Mouse (Mus musculus) limb, embryonic 13.5 days (tissue): ENCODE data around the gene Prim1. TPM values are rescaled to one million over a fixed set of nuclear protein-coding genes. Genes with fewer than 3 reads are reported as not detected.
"Not testable (repeated sequence)": the region's sequence is repeated elsewhere in the genome, so short reads cannot be mapped to it uniquely, and the experiment has no call there.

ENCODE experiments used
- ATAC-seq: fragments of 200-750 bp; cut with Nextera tagmentation; 2 replicates; pipeline ENCODE4 v1.8.0; 2017; ENCODE audit warnings: low read depth, moderate number of reproducible peaks, moderate TSS enrichment; ENCODE audit not compliant: low FRiP score
- H3K27ac ChIP-seq: fragments of 300-500 bp; sonication (generic); 2 replicates; pipeline ENCODE4 v1.5.1; 2015; ENCODE audit warnings: inconsistent platforms, mild to moderate bottlenecking, moderate library complexity
- H3K27me3 ChIP-seq: fragments of 300-500 bp; sonication (generic); 2 replicates; pipeline ENCODE4 v1.6.1; 2015; ENCODE audit warnings: mild to moderate bottlenecking, inconsistent platforms
- H3K36me3 ChIP-seq: fragments of 300-500 bp; sonication (generic); 2 replicates; pipeline ENCODE4 v1.6.1; 2015; ENCODE audit warnings: inconsistent platforms, mild to moderate bottlenecking, moderate library complexity
- H3K4me1 ChIP-seq: fragments of 300-500 bp; sonication (generic); 2 replicates; pipeline ENCODE4 v1.6.1; 2015; ENCODE audit warnings: inconsistent platforms
- H3K4me2 ChIP-seq: fragments of 300-500 bp; sonication (generic); replicated peaks from 2 replicates; pipeline ENCODE4 v1.6.1; 2015; ENCODE audit warnings: inconsistent platforms, mild to moderate bottlenecking, moderate library complexity
- H3K4me3 ChIP-seq: fragments of 300-500 bp; sonication (generic); 2 replicates; pipeline ENCODE4 v1.5.1; 2015; ENCODE audit warnings: moderate library complexity, mild to moderate bottlenecking, inconsistent platforms
- H3K9ac ChIP-seq: fragments of 300-500 bp; sonication (generic); 2 replicates; pipeline ENCODE4 v1.6.1; 2015; ENCODE audit warnings: mild to moderate bottlenecking, inconsistent platforms
- H3K9me3 ChIP-seq: fragments of 300-500 bp; sonication (generic); 2 replicates; pipeline ENCODE4 v1.6.1; 2016; ENCODE audit warnings: inconsistent platforms
- WGBS: fragments of 180-500 bp; shearing (Covaris S2); methylation state at CpG from one replicate; pipeline ENCODE4 v1.1.7; 2015; 5-methylcytosine and 5-hydroxymethylcytosine counted together
- polyA plus RNA-seq: library from polyadenylated mRNA; unstranded; fragments of >200 nt; fragmentation: Nextera tagmentation; extraction: Ambion mirVana; gene quantifications from 2 replicates; pipeline ENCODE4 v1.2.1, GENCODE M21; 2015

Gene Prim1
- polyA plus RNA-seq, 1 experiment from 2014 or later: 96.1 TPM

GRCm38 (mm10) chr10:128058601-128059151 lies 43.7 kb downstream of the Prim1 start, which contains the start of gene Ptges3:
Ptges3 (plus strand) TSS chr10:128058954.
- Histone ChIP-seq H3K9me3 (no peaks in the 10 kb centered on the region), H3K4me3 (peak within 1 kb of the TSS; percentile 98), H3K4me2 (peak within 1 kb of the TSS; percentile 84), H3K4me1 (peaks cover 22% of the 10 kb centered on the region), H3K36me3 (peaks cover 17% of the 10 kb centered on the region; the same call in 1 of the 2 replicates), H3K27ac (peak within 1 kb of the TSS; percentile 99), H3K27me3 (no peaks in the 10 kb centered on the region), H3K9ac (peak within 1 kb of the TSS; percentile 98)
- ATAC-seq: peak; percentile 95
- under 1% methylated on average over 70 of the region's 72 CpGs for WGBS

- under 1% methylated on average over 62 of the region's 62 CpGs for WGBS
- peak overlapping the region; percentile 99 for H3K27ac ChIP-seq
- H3K4me2 ChIP-seq: peak overlapping the region; percentile 84
- H3K4me3 ChIP-seq: peak overlapping the region; percentile 98
- H3K27me3 ChIP-seq: no peaks in the 10 kb centered on the region
- H3K4me1 ChIP-seq: peaks cover 22% of the 10 kb centered on the region
- H3K9ac ChIP-seq: peak overlapping the region; percentile 98
- peak; percentile 30 for ATAC-seq
- H3K9me3 ChIP-seq: no peaks in the 10 kb centered on the region
- peaks cover 22% of the 10 kb centered on the region for H3K36me3 ChIP-seq
Observed at GRCm38 (mm10) chr10:128059207-128059981, 44.4 kb downstream of the Prim1 start.

GRCm38 (mm10) chr10:128061109-128061508 lies 46.1 kb downstream of the Prim1 start:
- ATAC-seq: no peak
- Histone ChIP-seq H3K9ac (peak overlapping the region; percentile 98), H3K4me3 (peak overlapping the region; percentile 98), H3K4me2 (peak overlapping the region; percentile 84), H3K4me1 (peaks cover 22% of the 10 kb centered on the region), H3K27me3 (no peaks in the 10 kb centered on the region), H3K36me3 (peaks cover 22% of the 10 kb centered on the region), H3K9me3 (no peaks in the 10 kb centered on the region), H3K27ac (no peak overlapping the region)
- WGBS: 90% methylated on average over 5 of the region's 5 CpGs

GRCm38 (mm10) chr10:128062221-128062989 lies 47.4 kb downstream of the Prim1 start:
- peaks cover 27% of the 10 kb centered on the region for H3K36me3 ChIP-seq
- H3K9ac ChIP-seq: no peak overlapping the region
- no peak overlapping the region for H3K4me2 ChIP-seq
- WGBS: 94% methylated on average over 6 of the region's 6 CpGs
- ATAC-seq: no peak
- H3K9me3 ChIP-seq: no peaks in the 10 kb centered on the region
- no peak overlapping the region for H3K27ac ChIP-seq
- H3K4me3 ChIP-seq: no peak overlapping the region
- H3K4me1 ChIP-seq: peaks cover 22% of the 10 kb centered on the region
- no peaks in the 10 kb centered on the region for H3K27me3 ChIP-seq

- no peak for ATAC-seq
- Histone ChIP-seq H3K4me2 (no peak overlapping the region), H3K27ac (no peak overlapping the region), H3K36me3 (peaks cover 52% of the 10 kb centered on the region), H3K9me3 (peaks cover 3% of the 10 kb centered on the region; the same call in 1 of the 2 replicates), H3K4me1 (0 out of 2 replicates have a peak, but pooled peaks cover 5% of the 10 kb centered on the region), H3K4me3 (no peak overlapping the region), H3K9ac (no peak overlapping the region), H3K27me3 (no peaks in the 10 kb centered on the region)
- 85% methylated on average over 5 of the region's 5 CpGs for WGBS
Observed at GRCm38 (mm10) chr10:128066072-128066471, 51.1 kb downstream of the Prim1 start.

GRCm38 (mm10) chr10:128069201-128069600 lies 54.2 kb downstream of the Prim1 start:
- no peak overlapping the region for H3K4me2 ChIP-seq
- H3K4me1 ChIP-seq: no peaks in the 10 kb centered on the region
- H3K27me3 ChIP-seq: no peaks in the 10 kb centered on the region
- H3K9ac ChIP-seq: no peak overlapping the region
- H3K27ac ChIP-seq: no peak overlapping the region
- no peak overlapping the region for H3K4me3 ChIP-seq
- ATAC-seq: no peak
- H3K9me3 ChIP-seq: peaks cover 3% of the 10 kb centered on the region; the same call in 1 of the 2 replicates
- 96% methylated on average over 4 of the region's 4 CpGs for WGBS
- H3K36me3 ChIP-seq: peaks cover 61% of the 10 kb centered on the region

GRCm38 (mm10) chr10:128070432-128070831 lies 55.5 kb downstream of the Prim1 start:
- H3K9ac ChIP-seq, H3K9me3 ChIP-seq, H3K4me3 ChIP-seq, H3K4me1 ChIP-seq, H3K4me2 ChIP-seq, H3K27me3 ChIP-seq, ATAC-seq, H3K27ac ChIP-seq: not testable (repeated sequence)
- WGBS: 94% methylated on average over 2 of the region's 2 CpGs
- peaks cover 66% of the 10 kb centered on the region for H3K36me3 ChIP-seq

- 87% methylated on average over 5 of the region's 5 CpGs for WGBS
- peaks cover 32% of the 10 kb centered on the region for H3K36me3 ChIP-seq
- H3K4me3 ChIP-seq, H3K9me3 ChIP-seq, ATAC-seq, H3K27ac ChIP-seq, H3K4me2 ChIP-seq, H3K27me3 ChIP-seq, H3K4me1 ChIP-seq, H3K9ac ChIP-seq: not testable (repeated sequence)
Observed at GRCm38 (mm10) chr10:128078269-128078668, 63.3 kb downstream of the Prim1 start.

Other genes starting within 250 kb of the Prim1 start
- 0.18 and 0.27 TPM in 2 replicates for gene Rdh9, start 238.8 kb upstream of the Prim1 start, polyA plus RNA-seq
- not detected in 2 replicates for gene Rdh16, start 214.0 kb upstream of the Prim1 start, polyA plus RNA-seq
- not detected in 2 replicates for gene Rdh19, start 165.2 kb upstream of the Prim1 start, polyA plus RNA-seq
- not detected in 2 replicates for gene Rdh16f2, start 148.7 kb upstream of the Prim1 start, polyA plus RNA-seq
- gene Rdh7, start 126.4 kb upstream of the Prim1 start, polyA plus RNA-seq: not detected in 2 replicates
- gene Sdr9c7, start 116.7 kb upstream of the Prim1 start, polyA plus RNA-seq: not detected in 2 replicates
- not detected in 2 replicates for gene Hsd17b6, start 7.6 kb upstream of the Prim1 start, polyA plus RNA-seq
- gene Naca, start 20.4 kb downstream of the Prim1 start, polyA plus RNA-seq: 797 and 826 TPM in 2 replicates
- 564 and 574 TPM in 2 replicates for gene Ptges3, start 43.8 kb downstream of the Prim1 start, polyA plus RNA-seq
- 1,947 and 1,954 TPM in 2 replicates for gene Atp5b, start 68.1 kb downstream of the Prim1 start, polyA plus RNA-seq
- gene Baz2a, start 76.4 kb downstream of the Prim1 start, polyA plus RNA-seq: 9.0 and 10.5 TPM in 2 replicates
- 39.0 and 40.6 TPM in 2 replicates for gene Rbms2, start 165.1 kb downstream of the Prim1 start, polyA plus RNA-seq
- 1.8 and 2.5 TPM in 2 replicates for gene Gls2, start 179.3 kb downstream of the Prim1 start, polyA plus RNA-seq
- gene Spryd4, start 196.6 kb downstream of the Prim1 start, polyA plus RNA-seq: 34.5 and 35.2 TPM in 2 replicates
- gene Mip, start 210.7 kb downstream of the Prim1 start, polyA plus RNA-seq: 0.45 and 0.57 TPM in 2 replicates
- 75.7 and 76.4 TPM in 2 replicates for gene Timeless, start 216.9 kb downstream of the Prim1 start, polyA plus RNA-seq
- gene Apon, start 238.9 kb downstream of the Prim1 start, polyA plus RNA-seq: 0.27 and 0.63 TPM in 2 replicates